15 mouse cellular contexts compared by ENCODE assay signal in genomic region chr11:80802706-80803105, GRCm38 (mm10). TPM values are rescaled to one million over a fixed set of nuclear protein-coding genes. Genes with fewer than 3 reads are reported as not detected.
DNase-seq lines count a peak whose midpoint lies in the region; ATAC-seq lines count a peak whose summit lies in the region.
"Had no signal": no experiment of that assay in that cellular context is flagged by ENCODE, and none has a peak within 500 bp of the region (broad histone marks: within the 10 kb centered on the region; RNA-seq: fewer than 3 reads in every experiment).

No protein-coding gene starts in this region.

- H3K4me2 ChIP-seq in stomach, embryonic 15.5 days, result no peak overlapping the region
- H3K4me2 ChIP-seq: forebrain, embryonic 12.5 days; heart, embryonic 15.5 days; liver, embryonic 15.5 days had no signal

- no peaks in the 10 kb centered on the region for H3K27me3 ChIP-seq in stomach, embryonic 15.5 days (replicated peaks)
- H3K27me3 ChIP-seq: forebrain, embryonic 12.5 days; heart, embryonic 15.5 days had no signal

- no peaks in the 10 kb centered on the region for H3K36me3 ChIP-seq in stomach, embryonic 15.5 days
- H3K36me3 ChIP-seq: forebrain, embryonic 12.5 days; heart, embryonic 15.5 days; liver, embryonic 15.5 days had no signal

- no peak overlapping the region for H3K4me3 ChIP-seq in stomach, embryonic 15.5 days (replicated peaks)
- H3K4me3 ChIP-seq: forebrain, embryonic 12.5 days; heart, embryonic 15.5 days; liver, embryonic 15.5 days; myocyte had no signal

- no peak overlapping the region for H3K9ac ChIP-seq in stomach, embryonic 15.5 days
- H3K9ac ChIP-seq: forebrain, embryonic 12.5 days; heart, embryonic 15.5 days; liver, embryonic 15.5 days had no signal

- no peaks in the 10 kb centered on the region for H3K4me1 ChIP-seq in stomach, embryonic 15.5 days
- H3K4me1 ChIP-seq: forebrain, embryonic 12.5 days; liver, embryonic 15.5 days had no signal

- 7% methylated on average over 3 of the region's 3 CpGs for WGBS in large intestine, adult 2 months
- 25% methylated on average over 3 of the region's 3 CpGs for WGBS in stomach, embryonic 15.5 days

- H3K27ac ChIP-seq in stomach, embryonic 15.5 days, result peak overlapping the region; percentile 74; the same call in 1 of the 2 replicates
- H3K27ac ChIP-seq: forebrain, embryonic 12.5 days; heart, embryonic 15.5 days; liver, embryonic 15.5 days had no signal

- DNase-seq in adrenal gland, postnatal 10 days, result peak; percentile 34
- DNase-seq in adrenal gland, postnatal 25 days, result no peak
- DNase-seq in urinary bladder, adult 18-20 months (ENCODE audit: low spot score in 2 of 2), result peak; percentile 37 to 57
- DNase-seq in urinary bladder, adult 2 months (ENCODE audit: low spot score), result no peak
- peak; percentile 79 for DNase-seq in large intestine, adult 2 months (ENCODE audit: low read depth, low spot score)
- no peak for DNase-seq in left cerebral cortex, adult 9 months (ENCODE audit: low spot score in 2 of 2)
- DNase-seq: right cerebral cortex, postnatal 25 days had no signal

- peak; percentile 87 for ATAC-seq in stomach, embryonic 15.5 days (ENCODE audit: insufficient read depth, low FRiP score, low read depth)
- no peak for ATAC-seq in megakaryocyte progenitor cell, adult 5-6 weeks (replicated peaks; ENCODE audit: poor library complexity)

- H3K9me3 ChIP-seq in stomach, embryonic 15.5 days, result no peaks in the 10 kb centered on the region
- H3K9me3 ChIP-seq: heart, embryonic 15.5 days; liver, embryonic 15.5 days had no signal

RNA-seq across cellular contexts. Expression of gene Tmem98, which starts 7.3 kb away (rescaled TPM):
- total RNA-seq in adrenal gland, postnatal 10 days (2021), result 10 to 100 TPM; 30.4 to 30.8 TPM
- total RNA-seq in adrenal gland, postnatal 25 days (2021), result 65.1 and 67.8 TPM in 2 replicates
- 66.0 and 70.3 TPM in 2 replicates for polyA plus RNA-seq in urinary bladder, adult 2 months (2012; rRNA removed)
- 159 and 218 TPM in 2 replicates for polyA plus RNA-seq in large intestine, adult 2 months (2012; rRNA removed)
- 120 and 133 TPM in 2 replicates for polyA plus RNA-seq in stomach, embryonic 15.5 days (2015; fragmentation: Nextera tagmentation; extraction: Ambion mirVana)
- 2.6 and 2.8 TPM in 2 replicates for total RNA-seq in megakaryocyte progenitor cell, adult 5-6 weeks (2015)
- 1.0 and 4.2 TPM in 2 replicates for total RNA-seq in megakaryocyte progenitor cell, adult 5-6 weeks (2017)

RNA-seq across cellular contexts. Expression of gene Myo1d, which starts 22.9 kb away (rescaled TPM):
- total RNA-seq in adrenal gland, postnatal 10 days (2021), result 10 to 100 TPM; 28.2 to 30.7 TPM
- total RNA-seq in adrenal gland, postnatal 25 days (2021), result 82.4 and 88.1 TPM in 2 replicates
- polyA plus RNA-seq in urinary bladder, adult 2 months (2012; rRNA removed), result 23.3 and 34.3 TPM in 2 replicates
- 109 and 152 TPM in 2 replicates for polyA plus RNA-seq in large intestine, adult 2 months (2012; rRNA removed)
- polyA plus RNA-seq in stomach, embryonic 15.5 days (2015; fragmentation: Nextera tagmentation; extraction: Ambion mirVana), result 30.5 and 38.2 TPM in 2 replicates
- total RNA-seq in megakaryocyte progenitor cell, adult 5-6 weeks (2015), result 4.6 and 7.2 TPM in 2 replicates
- total RNA-seq in megakaryocyte progenitor cell, adult 5-6 weeks (2017), result 2.0 and 2.9 TPM in 2 replicates

RNA-seq across cellular contexts. Expression of gene Spaca3, which starts 55.5 kb away (rescaled TPM):
- total RNA-seq in adrenal gland, postnatal 10 days (2021), result not detected
- total RNA-seq in adrenal gland, postnatal 25 days (2021), result not detected in 2 replicates
- polyA plus RNA-seq in urinary bladder, adult 2 months (2012; rRNA removed), result not detected in 2 replicates
- not detected in 2 replicates for polyA plus RNA-seq in large intestine, adult 2 months (2012; rRNA removed)
- polyA plus RNA-seq in stomach, embryonic 15.5 days (2015; fragmentation: Nextera tagmentation; extraction: Ambion mirVana), result not detected in 2 replicates
- total RNA-seq in megakaryocyte progenitor cell, adult 5-6 weeks (2015), result not detected in 2 replicates
- total RNA-seq in megakaryocyte progenitor cell, adult 5-6 weeks (2017), result not detected in 2 replicates
- total RNA-seq: layer of hippocampus, postnatal 14 days had no signal
- polyA plus RNA-seq: cortical plate, adult 2 months; forebrain, embryonic 12.5 days; heart, embryonic 15.5 days; liver, embryonic 15.5 days; myocyte had no signal

Comparison
In these comparisons a context has a peak if more than half of its experiments do, and no peak if none do; other contexts are left out.
1. DNase-seq: peak in adrenal gland, postnatal 10 days (single experiment), urinary bladder, adult 18-20 months (2 of 2) and large intestine, adult 2 months (single experiment); none in adrenal gland, postnatal 25 days (single experiment), urinary bladder, adult 2 months (single experiment) and left cerebral cortex, adult 9 months (0 of 2).
2. RNA of gene Tmem98, which starts 7.3 kb away (total RNA-seq): 65.1 to 67.8 TPM in adrenal gland, postnatal 25 days and 30.4 to 30.8 TPM in adrenal gland, postnatal 10 days; 1.0 to 4.2 TPM in megakaryocyte progenitor cell, adult 5-6 weeks; every median in the first group is over 4 times any median in the second.